Mouse (Mus musculus) adrenal gland (tissue): ENCODE results near the gene Dyrk1b.
"Not testable (repeated sequence)": the region's sequence is repeated elsewhere in the genome, so short reads cannot be mapped to it uniquely, and the experiment has no call there.

Source experiments
- intact Hi-C: fragments of 180-260 bp; cut with DNase I; formaldehyde crosslinking; loops from one replicate; pipeline ENCODE4 v1.15.1; 2025

Gene Dyrk1b

GRCm38 (mm10) chr7:28191903-28192302 is 12.6 kb downstream of the Dyrk1b start:
- intact Hi-C loops, result no loop called here

- intact Hi-C loops, result no loop called here
These were observed 16.3 kb downstream of the Dyrk1b start for GRCm38 (mm10) chr7:28195414-28196098.

DNA sequence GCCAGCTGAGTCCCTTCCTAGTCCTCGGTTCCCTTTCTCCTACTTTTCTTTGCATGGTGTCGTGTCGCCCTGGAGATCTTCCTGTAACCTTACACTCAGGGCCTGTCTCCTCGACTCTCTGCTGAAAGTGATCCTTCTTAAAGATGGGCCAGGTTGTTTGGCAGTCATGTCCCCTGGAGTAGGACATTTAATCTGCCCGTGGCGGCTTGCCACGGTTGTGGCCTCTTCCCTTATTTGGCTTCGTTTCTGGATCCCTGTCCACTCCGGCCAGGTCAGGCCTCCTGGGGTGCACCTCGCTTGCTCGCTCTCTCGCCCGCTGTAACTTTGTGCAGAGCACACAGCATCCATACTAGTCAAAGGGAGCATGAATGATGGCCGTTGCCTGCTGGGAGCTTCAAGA is 17.3 kb downstream of the Dyrk1b start:
- intact Hi-C loops, result no loop called here

- intact Hi-C loops, result no loop called here
These were observed 19.8 kb downstream of the Dyrk1b start for GRCm38 (mm10) chr7:28199054-28199453.

GRCm38 (mm10) chr7:28203207-28204108 is 24.2 kb downstream of the Dyrk1b start:
- intact Hi-C loops, result no loop called here

DNA sequence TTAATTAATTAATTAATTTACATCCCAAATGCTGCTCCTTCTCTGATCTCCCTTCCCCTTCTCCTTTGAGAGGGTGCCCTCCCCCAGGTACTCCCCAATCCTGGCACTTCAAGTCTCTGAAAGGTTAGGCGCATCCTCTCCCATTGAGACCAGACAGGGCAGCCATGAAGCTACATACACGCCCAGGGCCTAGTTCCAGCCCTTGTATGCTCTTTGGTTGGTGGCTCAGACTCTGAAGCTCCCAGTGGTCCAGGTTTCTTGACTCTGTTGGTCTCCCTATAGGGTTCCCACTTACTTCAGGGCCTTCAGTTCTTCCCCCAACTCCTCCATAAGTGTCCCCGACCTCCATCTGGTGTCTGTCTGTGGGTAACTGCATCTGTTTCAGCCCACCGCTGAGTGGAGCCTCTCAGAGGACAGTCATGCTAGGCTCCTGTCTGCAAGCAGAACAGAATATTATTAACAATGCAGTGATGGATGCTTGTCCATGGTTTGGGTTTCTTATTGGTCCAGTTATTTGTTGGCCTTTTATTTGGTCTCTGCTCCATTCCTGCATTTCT is 26.9 kb downstream of the Dyrk1b start:
- intact Hi-C loops, result loop anchor here (5.0 kb wide), 1 partner anchor 154 kb away; the partner anchor contains the start of gene Psmc4

DNA sequence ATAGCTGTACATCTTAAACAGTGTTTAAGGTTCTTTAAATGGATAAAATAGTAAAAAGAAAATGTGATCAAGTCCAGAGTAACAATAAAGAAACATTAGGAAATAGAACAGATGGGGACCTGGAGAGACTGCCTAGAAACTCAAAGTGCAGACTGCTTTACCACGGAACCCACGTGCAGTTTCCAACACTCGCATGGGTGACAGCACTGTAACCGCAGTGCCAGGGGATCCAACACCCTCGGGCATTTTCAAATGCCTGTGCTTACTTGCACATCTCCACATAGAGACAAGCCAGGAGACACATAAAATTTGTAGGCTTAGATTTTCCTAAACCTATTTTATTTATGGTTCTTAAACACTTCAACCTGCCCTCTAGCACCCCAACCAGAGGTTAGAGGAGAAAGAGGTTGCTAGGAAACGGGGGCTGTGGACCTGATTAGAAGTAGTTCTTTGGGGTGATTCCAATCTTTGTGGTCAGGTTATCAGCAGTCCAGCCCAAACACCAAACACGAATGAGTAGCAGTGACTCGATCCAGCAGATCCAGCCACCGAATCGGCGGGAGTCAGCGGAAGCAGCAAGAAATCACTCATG is 29.2 kb downstream of the Dyrk1b start:
- intact Hi-C loops, result loop anchor here (5.0 kb wide), 1 partner anchor 156 kb away; the partner anchor contains the start of gene Psmc4

GRCm38 (mm10) chr7:28208988-28209508 is 29.8 kb downstream of the Dyrk1b start:
- intact Hi-C loops, result loop anchor here (5.0 kb wide), 1 partner anchor 157 kb away; the partner anchor contains the start of gene Psmc4

DNA sequence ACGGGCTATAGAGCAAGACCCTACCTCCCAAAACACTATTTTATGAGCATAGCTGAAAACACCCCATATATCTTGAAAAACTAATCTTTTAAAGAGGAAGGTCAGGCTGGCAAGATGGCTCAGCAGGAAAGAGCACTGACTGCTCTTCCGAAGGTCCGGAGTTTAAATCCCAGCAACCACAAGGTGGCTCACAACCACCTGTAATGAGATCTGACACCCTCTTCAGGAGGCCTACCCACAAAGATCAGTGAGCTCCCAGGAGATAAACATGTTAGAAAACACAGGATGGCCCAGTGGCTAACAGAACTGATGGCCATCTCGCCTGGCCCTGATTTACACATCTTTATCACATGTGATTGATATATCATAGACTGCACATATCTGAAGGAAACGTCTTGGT is 31.5 kb downstream of the Dyrk1b start:
- intact Hi-C loops, result loop anchor here (5.0 kb wide), 2 partner anchors 63 to 92 kb away; partner anchors contain the start of gene Dll3

- intact Hi-C loops, result loop anchor here (5.0 kb wide), 2 partner anchors 67 to 88 kb away; partner anchors contain the start of gene Dll3
These were observed 34.9 kb downstream of the Dyrk1b start for GRCm38 (mm10) chr7:28214142-28214541.

- intact Hi-C loops, result not testable (repeated sequence)
These were observed 36.7 kb downstream of the Dyrk1b start for GRCm38 (mm10) chr7:28215950-28216349.

GRCm38 (mm10) chr7:28217811-28218210 is 38.5 kb downstream of the Dyrk1b start:
- intact Hi-C loops, result not testable (repeated sequence)

GRCm38 (mm10) chr7:28218951-28219740 is 39.9 kb downstream of the Dyrk1b start:
- intact Hi-C loops, result not testable (repeated sequence)

DNA sequence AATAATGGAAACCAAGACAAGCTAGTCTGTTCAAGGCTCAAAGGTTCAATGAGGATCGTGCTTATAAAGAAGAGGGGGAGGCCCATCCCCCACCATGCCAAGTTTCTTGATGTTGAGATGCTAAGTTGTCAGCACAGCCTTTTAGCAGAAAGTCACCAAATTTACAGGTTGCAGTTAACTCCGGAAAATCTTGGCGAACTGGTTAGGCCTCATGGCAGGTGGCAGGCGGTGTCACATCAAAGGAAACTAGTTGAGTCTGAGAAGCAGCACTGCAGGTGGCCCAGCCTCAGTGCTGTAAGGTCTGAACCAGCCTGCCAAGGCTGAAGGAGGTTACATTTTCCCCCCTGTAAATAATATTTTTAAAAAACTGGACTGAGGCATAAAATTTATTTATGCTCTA is 47.6 kb downstream of the Dyrk1b start:
- intact Hi-C loops, result not testable (repeated sequence)

GRCm38 (mm10) chr7:28227421-28227820 is 48.2 kb downstream of the Dyrk1b start:
- intact Hi-C loops, result not testable (repeated sequence)
